Mouse (Mus musculus): Measurements from ENCODE around the gene Itga11.

DNA sequence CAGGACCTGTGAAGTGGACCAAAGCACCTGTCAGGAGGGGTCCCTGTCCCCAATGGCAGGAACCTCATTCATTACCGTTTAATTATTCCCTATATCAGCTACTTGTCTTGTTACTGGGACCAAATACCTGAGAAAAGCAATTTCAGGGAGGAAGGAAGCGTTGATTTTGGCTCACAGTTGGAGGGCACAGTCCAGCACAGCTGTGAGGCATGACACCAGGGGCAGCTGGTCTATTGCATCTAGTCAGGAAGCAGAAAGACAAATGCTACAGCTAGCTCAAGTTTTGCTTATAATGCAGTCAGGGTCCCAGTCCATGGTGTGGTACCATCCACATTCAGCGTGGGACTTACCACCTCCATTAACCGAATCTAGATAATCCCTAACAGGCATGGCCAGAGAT lies 29.6 kb downstream of the Itga11 start:
- TF ChIP-seq CTCF (IDR thresholded peaks at IDR 0.05; ENCODE audit: borderline replicate concordance, control insufficient read depth, extremely low read depth, insufficient read depth, low read length, poor library complexity) (no peak), POLR2A (IDR thresholded peaks at IDR 0.05; ENCODE audit: control insufficient read depth, extremely low read depth, insufficient read depth, low read length, poor library complexity) (no peak)

Data from thymus, adult 2 months (tissue).